Mouse (Mus musculus): Measurements from ENCODE around the gene Zbtb44. TPM values are rescaled to one million over a fixed set of nuclear protein-coding genes. Genes with fewer than 3 reads are reported as not detected.

Zbtb44 gene
- total RNA-seq, 2 experiments from 2014 or later: 32.5 to 35.2 TPM

DNA sequence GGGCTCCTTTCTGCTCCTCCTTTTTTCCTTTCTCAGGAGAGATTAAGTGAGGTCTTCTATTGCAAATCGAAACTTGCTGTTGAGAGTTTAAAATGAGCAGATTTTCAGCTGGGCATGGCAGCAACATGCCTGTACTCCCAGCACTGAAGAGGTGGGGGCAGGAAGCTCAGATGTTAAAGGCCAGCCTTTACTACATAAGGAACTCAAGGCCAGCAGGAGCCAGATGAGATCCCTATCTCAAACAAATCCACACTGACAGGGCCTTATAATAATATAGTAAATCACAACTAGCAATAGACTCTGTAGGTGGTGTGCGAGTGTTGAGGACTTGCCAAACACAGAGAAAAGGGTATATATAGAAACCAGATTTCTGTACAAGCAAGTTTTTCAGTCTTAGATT is 28.3 kb downstream of the Zbtb44 start:
- no peak for DNase-seq (ENCODE audit: low spot score in 2 of 2)

DNA sequence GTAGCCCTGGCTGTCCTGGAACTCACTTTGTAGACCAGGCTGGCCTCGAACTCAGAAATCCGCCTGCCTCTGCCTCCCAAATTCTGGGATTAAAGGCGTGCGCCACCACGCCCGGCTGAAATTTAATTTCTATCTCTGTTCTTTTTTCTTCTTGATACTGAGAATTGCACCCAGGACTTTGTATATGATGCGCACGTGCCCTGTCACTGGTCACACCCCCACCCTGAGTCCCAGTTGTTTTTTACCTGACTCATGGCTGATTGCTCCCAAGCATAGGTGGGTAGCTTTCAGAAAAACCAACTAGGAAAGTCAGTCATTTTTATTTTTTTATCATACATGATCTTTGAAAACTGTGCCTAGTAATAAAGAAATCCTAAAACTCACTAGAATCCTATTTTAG is 40.3 kb downstream of the Zbtb44 start:
- no peak for DNase-seq (ENCODE audit: low spot score in 2 of 2)

DNA sequence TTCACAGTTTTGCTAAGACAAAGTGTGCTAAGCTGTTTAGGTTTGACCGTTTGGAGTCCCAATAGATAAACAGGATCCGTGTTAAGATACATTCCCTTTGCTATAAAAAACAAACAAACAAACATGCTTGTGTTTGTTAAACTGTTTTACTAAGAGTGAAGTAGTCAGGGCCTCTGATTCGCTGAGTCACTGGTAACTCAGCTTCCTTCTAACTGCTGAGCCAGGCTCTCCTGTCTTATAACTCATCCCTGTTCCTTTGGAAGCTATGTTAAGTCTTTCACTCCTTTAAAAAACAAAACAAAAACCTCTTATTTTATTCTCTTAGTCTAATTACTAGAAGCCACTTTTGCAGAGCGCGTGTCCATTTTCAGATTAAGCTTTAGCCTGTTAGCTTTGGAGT is 41.8 kb downstream of the Zbtb44 start:
- DNase-seq (ENCODE audit: low spot score in 2 of 2): no peak

DNA sequence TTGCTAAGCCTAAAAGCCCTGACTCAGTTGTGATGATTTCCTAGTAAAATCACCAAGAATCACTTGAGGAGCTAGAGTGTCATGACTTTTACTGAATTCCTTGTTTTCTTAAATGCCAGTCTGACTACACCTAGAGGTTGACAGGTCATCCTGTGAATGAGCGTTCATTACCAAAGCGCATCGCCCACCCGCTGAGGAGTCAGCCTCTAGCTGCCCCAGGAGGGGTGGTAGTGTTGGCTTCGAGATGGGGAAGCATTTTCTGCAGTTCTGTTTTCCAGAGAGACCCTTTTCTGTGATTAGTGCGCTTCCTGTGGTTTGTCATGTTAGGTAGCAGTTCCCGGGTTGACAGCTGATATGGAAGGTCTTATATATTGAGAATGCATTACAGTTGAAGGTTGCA is 43.4 kb downstream of the Zbtb44 start:
- no peak for DNase-seq (ENCODE audit: low spot score in 2 of 2)

DNA sequence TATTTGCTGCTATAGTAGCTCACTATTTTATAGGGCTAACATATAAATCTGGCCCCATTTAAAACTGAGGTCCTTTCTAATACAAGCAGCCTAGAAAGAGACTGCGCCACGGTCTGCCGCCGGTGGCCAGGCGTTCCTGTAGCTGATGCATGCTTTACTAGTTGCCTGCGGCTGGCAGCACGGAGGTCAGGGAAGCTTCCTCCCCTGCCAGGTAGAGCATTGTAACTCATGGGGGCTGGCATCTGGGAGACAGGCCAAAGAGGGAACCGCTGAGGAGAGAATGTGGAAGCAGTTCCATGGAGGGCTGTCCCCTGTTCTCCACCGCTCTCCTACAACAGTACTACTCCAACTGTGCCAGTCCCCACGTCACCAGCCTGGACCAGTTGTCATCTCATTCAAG is 44.4 kb downstream of the Zbtb44 start:
- no peak for DNase-seq (ENCODE audit: low spot score in 2 of 2)

DNA sequence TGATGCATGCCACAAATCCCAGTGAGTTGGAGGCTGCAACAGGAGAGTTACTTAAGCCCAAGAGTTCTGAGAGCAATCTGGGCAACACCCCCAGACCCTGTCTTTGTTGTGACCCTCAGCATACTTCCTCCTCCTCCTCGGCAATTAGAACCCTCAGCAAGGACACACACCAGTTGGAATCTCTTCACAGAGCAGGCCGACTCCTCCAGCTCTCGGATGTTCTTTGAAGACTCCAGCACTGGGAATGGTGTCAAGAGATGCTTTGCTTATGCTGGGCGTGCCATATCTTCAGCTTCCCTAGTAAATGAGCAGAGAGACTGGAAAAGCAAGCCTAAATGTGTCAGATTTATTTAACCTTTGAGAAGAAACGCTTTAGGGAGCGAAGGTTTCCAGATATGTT is 50.3 kb downstream of the Zbtb44 start:
- DNase-seq (ENCODE audit: low spot score in 2 of 2): no peak

DNA sequence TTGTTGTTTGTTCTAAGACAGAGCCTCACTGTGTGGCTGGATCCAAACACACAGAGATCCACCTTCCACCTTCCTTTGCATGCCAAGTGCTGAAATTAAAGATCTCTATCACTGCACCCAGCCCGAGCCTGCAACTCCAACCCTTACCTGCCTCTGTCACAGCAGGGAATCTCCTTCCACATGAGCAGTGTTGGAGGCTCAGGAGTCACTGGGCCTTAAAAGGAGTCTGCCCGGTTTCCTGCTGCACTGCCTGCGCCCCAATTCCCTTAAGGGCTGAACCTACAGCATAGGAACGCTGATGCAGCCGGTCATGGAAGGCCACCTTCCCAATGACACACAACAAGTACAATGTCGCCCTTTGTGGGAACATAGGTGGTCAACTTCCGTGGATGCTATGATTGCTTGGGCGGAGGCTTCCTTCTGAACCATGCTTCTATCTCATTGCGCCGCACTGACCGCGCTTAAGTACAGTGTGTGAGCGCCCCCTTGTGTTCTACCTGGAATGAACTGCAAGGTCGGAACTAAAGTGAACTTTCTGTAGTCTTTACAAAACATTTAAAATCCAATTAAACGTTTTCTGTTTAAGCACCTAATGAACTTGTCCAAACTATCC is 51.7 kb downstream of the Zbtb44 start:
- peak; percentile 68 to 80 for DNase-seq (ENCODE audit: low spot score in 2 of 2)

DNA sequence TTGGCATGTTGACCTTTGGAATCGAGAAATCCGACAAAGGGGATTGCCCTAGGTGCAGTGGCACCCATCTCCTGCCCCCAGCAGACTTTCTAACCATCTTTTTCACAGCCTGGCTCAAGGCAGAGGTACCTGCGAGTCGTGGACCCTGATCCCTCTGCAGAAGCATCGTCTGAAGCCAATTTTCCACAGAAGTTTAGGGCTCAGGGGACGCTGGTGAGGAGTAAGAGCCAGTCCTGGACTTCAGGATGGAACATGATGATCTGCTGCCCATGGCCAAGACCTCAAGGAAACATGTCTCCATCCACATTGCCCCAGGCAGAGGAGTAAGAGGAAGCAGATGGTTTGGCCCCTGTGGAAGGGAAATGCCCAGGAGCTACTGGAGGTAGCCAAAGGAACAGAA is 52.3 kb downstream of the Zbtb44 start:
- DNase-seq (ENCODE audit: low spot score in 2 of 2): no peak

DNA sequence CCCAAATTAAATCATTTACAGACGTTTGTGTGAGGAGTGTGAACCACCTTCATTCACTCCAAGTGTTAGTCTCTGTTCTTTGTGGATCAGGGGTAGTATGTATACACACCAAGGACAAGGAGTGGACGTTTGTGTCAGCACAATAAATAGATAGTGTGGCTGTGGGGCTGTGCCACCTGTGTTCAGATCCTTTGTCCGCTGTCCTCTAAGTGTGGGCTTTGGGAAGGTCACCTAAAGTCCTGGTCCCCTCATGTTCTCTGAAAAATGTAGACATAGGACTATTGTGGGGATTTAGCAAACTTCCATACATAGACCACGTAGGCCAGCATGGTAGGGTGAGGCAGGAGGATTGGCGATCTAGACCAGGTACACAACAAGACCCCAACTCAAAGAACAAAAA is 55.1 kb downstream of the Zbtb44 start:
- no peak for DNase-seq (ENCODE audit: low spot score in 2 of 2)

DNA sequence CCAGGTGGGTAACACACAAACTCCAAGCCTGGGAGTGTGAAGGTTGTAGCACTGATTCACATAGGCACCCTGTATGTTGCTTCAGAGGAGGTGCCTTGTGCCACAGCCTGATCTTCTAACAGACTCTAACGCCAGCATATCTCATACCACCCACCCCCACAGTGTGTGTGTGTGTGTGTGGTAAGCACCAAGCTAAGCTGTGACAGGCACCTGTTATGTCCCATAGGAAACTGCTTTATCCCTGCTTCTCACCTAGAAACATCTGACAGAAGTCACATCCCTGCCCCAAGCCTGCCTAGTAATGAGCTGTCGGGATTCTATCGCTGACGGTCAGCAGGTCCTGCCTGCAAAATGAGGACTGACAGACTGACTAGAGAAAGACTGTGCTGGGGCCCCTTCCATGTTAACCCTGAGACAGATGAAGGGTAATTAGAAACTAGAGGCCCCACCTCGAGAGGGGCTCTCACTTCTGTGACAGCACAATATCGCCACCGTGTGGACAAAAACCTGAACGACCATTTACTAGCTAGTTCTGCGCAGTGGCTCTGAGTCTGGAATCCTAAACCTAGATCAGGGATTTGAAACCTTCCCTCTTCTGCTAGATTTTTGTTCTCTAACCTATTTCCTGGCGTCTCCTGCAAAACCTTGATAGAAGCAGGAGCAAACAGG is 55.8 kb downstream of the Zbtb44 start:
- DNase-seq (ENCODE audit: low spot score in 2 of 2): peak; percentile 69 to 78

DNA sequence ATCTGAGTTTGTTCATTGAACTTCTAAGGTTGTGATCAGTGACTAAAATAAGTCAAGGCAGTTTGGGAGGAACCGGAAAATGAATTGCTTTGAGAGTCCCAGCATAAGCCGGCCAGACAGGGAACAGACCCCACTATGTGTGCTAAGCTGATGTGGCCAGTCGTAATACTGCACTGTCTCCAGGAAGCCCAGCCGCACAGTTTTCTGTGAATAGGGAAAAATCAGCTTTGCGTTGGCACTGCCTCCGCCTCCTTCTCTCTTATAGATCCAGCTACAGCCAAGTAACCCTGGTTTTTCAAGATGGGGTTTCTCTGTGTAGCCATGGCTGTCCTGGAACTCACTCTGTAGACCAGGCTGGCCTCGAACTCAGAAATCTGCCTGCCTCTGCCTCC is 56.3 kb downstream of the Zbtb44 start:
- DNase-seq (ENCODE audit: low spot score in 2 of 2): no peak

DNA sequence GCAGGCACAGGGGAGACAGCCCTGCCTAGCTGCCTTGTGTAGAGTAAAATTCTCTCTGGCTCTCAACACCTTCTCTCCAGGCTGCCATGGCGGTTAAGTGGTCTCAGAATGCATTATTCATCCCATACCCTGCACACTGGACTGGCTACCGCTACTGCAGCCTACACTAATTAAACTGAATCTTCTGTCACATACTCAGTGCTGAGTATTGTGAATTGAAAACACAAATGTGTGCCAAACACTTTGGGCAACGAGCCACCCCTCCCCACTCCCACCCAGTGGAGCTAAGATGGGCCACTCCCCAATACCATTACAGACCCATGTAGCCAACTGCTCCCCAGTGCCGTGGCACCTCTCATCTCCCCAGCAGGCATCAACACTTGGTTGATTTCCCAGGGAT is 57.0 kb downstream of the Zbtb44 start:
- DNase-seq (ENCODE audit: low spot score in 2 of 2): peak in 1 of 2 experiments; percentile 54

DNA sequence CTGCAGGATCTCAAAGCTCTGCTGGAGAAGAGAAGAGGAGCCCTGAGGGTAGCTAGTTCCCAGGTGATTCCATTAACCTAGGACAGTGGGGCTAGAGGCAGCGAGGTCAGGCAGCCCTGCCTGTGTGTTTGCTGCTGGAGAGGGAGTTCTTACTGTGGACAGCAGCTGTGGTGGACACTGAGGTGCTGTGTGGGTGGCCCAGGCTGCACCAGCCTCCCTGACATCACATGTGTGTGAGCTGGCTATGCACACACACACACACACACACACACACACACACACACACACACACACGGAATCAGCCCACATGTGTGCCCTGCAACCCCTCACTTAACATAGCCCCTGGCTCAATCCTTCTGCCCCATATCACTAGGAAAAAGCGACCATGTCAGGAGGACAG is 57.7 kb downstream of the Zbtb44 start:
- DNase-seq (ENCODE audit: low spot score in 2 of 2): no peak

DNA sequence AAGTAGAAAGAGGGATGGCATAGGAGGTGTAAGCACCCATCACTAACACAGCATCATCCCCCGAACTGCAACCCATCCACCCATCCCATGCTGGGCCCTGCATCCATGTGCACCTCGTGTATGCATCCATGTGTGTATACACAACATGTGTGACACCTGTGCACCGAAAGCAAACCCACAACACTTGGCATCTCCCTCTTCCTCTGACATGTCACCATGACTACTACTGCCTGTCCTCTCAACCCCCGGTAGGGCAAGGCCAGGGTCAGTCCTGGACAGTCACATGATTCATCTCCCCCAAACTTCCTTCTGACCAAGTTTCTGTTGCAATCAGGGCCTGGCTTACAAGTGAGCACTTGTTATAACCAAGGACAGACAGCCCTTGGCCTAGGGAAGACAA is 58.4 kb downstream of the Zbtb44 start:
- DNase-seq (ENCODE audit: low spot score in 2 of 2): no peak

DNA sequence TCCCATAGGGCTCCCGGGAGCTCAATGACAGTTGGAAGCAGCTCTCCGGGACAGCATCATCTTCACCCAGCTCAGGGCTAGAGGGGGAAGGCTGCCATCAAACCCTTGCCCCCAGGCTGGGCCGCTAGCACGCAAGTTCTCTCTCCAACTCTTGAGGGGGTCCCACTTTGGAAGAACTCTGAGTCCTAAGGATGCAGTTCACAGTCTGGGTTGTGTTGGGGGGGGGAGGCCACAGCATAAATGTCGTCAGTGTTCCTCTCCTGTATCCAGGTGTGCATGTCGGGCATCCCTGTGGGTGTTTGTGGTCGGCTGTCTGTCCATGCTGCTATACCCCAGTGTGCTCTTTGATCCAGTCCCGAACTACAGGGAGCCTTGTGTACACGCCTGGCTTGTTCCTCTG is 59.1 kb downstream of the Zbtb44 start:
- no peak for DNase-seq (ENCODE audit: low spot score in 2 of 2)

DNA sequence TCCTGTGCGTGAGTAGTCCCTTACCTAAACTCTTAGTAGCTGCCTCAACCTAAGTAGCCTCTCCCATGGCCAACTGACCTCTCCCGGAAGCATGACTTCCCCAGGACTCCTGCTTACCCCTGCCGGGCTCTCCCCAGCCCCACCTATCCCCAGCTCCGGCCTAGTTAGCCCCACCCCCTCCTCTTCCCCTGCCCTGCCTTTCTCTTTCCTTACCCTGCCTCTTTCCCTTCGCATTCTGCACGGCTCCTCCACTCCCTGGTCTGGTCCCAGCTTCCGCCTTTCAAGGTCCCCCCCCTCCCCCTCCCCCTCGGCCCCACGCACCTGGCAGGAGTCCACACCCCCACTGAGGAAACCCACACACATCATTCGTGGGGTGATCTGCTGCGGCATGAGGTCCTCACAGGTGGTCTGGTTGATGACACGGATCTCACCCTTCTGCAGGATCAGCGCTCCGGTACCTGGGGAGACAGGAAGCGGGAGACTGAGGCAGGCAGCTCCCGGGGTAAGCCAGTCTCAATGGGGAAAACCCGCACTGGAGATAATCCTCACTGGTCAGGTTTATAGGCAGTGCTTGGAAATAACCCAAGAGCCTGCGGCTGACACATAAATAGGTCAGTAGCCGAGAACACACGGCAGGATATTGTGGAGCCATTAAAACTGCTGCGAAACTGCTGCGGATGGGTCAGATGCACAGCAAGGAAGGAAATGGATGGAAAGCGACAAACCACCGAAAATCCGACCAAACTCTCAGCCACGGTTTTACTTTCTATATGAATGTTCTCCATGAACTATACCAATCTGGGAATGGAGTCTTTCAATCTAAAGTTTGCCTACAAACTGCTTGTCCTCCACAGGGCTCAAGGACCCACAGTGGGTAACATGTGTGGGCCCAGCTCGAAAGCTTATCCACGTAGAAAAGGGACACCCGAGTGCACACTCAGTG is 59.9 kb downstream of the Zbtb44 start:
- no peak for DNase-seq (ENCODE audit: low spot score in 2 of 2)

DNA sequence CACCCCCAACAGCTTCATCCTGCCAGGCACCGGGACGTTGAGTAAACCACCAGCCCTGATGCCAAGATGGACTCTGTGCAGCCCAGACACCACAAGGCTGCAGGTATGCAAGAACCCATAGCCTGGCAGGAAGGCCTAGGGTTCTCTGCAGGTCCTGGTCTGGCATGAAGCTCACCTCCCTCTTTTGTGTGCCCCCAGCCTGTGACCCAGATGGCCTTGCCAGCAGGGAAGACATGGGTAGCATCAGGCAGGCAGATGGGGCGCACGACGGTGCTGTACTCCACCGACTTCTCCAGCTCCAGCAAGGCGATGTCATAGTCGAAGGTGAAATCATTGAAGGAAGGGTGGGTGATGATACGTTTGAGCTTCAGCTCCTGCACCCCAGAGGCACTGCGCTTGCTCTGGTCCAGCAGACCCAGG is 60.7 kb downstream of the Zbtb44 start:
- no peak for DNase-seq (ENCODE audit: low spot score in 2 of 2)

DNA sequence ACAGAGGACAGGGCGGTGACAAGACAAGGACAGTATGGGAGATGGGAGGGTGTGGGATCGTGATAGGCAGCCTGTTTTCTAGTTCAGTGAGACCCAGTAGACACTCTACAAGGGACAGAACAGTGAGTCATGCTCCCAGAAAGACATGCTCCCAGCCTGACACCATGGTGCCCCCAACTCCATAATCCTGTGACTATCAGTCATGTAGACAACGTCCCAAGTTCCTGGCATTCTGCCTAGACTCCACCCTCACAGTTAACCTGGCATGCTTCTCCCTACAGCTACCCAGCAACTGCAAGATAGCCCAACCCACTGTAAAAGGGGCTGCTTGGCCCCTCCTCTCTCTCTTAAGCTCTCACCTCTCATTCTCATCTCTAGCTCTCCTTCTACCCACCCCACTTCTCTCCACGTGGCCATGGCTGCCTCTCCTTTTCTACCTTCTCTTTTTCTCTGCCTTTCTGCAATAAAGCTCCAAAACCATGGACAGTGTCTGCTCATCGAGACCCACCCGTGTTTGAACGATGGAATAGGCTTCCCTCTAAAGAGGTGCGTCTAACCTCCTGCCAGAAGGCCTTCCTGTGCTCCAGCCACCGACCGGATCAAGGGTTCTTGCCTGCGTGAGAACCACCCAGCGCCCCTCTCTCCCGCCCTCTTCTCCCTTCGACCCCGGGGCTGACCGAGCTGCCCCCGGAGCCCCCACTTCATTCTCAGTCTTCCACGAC is 61.8 kb downstream of the Zbtb44 start:
- DNase-seq (ENCODE audit: low spot score in 2 of 2): no peak

DNA sequence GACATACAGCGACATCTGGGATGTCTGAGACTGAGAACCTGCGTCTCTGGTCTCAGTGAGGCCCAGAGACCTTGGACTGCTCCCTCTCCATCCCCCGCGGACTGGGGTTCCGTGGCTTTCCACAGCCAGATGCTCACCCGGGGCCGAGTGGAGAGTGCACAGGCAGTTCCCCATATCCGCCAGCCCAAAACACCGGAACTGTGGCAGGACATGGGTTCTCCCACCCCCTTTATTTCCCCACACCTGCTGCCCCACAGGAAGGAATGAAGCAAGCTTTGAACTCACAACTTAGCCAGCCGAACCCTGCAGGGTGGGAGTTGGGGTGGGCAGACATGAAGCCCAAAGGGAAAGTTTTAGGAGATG is 62.4 kb downstream of the Zbtb44 start:
- DNase-seq (ENCODE audit: low spot score in 2 of 2): no peak

DNA sequence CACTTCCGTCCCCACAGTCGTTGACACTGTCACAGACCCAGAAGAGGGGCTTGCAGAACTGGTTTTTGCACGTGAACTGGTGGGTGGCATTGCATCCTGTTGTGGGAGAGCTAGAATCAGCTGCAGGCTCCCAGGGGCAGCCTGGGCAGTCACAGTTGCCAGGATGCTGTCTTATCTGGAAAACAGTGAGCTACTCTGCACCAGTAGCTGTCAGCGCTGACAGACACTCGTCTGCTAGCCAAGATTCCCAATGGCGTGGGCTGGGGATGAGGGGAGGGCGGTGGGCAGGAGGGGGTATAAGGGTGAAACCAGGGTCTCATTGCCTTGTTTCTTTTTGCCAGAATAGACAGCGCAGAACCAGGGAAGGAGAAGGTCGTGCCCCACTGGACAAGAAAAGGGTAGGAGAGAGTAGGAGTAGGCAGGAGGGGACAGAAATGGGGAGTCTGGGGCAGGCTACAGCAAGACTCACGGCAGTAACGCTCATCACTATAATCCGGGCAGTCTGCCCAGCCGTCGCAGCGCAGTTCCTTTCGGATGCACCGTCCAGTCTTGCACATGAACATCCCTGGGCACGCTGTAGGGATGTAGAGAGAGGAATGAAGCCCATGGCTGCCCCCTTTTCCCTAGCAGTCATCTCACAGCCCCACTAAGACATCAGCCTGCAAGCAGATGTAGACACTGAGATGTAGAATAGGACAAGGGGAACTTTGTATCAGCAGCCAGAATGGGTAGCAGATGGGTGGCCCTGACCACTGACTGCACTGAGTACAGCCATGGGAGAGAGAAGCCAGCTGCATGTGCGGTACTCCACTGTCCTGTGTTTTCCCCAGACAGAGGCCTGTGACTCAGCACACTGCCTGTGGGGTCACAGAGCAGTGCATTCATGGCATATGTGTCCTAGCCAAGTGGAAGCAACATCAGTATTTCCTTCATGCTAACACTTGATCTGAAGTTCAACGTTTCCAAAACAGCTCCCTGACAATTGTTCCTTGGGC is 66.9 kb downstream of the Zbtb44 start:
- DNase-seq (ENCODE audit: low spot score in 2 of 2): peak; percentile 30 to 31

All from layer of hippocampus, postnatal 14 days (tissue).